Mouse (Mus musculus): ENCODE measurements at regions not wholly inside any gene's neighbourhood (a gene's known extent, or its start where the extent isn't known, plus 50 kb on each side); places are given as distances from the start of the nearest gene placed in this dataset.

DNA sequence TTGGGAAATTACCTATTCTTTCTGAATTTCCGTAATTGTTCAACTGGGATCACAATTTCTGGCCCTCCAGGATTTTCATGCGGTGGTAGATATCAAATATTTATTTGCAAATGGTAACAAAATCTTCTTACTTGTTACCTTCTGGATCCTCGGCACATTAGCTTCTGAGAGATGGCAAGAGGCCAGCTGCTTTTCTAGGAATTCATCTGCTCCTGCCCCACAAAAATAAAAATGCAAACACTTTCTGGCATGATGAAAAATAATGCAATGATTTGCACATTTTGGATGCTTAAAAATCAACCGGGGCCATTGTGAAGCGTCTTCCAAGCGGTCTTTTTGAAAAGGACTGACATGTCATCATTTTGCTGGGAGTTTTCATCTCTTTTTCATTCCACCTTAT lies 258.9 kb downstream of the Tmem38b start:
- TF ChIP-seq CTCF (IDR thresholded peaks at IDR 0.05; ENCODE audit: low read depth) (no peak), EP300 (optimal IDR thresholded peaks at IDR 0.05) (no peak)

Measured in stomach, postnatal 0 days (tissue).